Mouse (Mus musculus): ENCODE measurements around the gene Sdccag8. TPM values are rescaled to one million over a fixed set of nuclear protein-coding genes. Genes with fewer than 3 reads are reported as not detected.

Gene Sdccag8
- 6.2 TPM for polyA plus RNA-seq (2014; fragmentation: Illumina TruSeq; extraction: RNeasy Lipid Tissue Mini Kit (QIAGEN cat#74804); ENCODE audit: low read depth, low replicate concordance)

DNA sequence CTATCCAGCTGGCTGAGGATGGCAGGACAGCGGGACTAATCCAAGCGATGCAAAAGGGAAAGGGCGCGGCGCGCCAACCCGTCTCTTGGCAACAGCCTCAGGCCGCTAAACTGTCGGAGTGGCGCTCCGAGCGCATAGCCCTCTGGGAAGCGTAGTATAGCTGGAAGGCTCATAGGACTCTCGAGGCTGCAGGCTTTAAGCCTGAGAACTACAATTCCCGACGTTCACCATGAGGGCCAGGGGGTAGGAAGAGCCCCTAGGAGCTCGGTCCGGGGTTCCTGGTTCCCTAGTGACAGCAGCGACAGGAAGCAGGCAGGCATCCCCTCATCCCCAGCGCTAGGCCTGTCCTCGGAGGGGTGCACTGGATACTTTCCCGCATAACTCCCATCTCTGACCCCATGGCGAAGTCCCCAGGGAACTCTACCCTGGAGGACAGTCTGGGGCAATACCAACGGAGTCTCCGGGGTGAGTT lies at the start of gene Sdccag8:
Sdccag8 (plus strand) TSS at position 70 of the 472 bp plus-strand sequence.

DNA sequence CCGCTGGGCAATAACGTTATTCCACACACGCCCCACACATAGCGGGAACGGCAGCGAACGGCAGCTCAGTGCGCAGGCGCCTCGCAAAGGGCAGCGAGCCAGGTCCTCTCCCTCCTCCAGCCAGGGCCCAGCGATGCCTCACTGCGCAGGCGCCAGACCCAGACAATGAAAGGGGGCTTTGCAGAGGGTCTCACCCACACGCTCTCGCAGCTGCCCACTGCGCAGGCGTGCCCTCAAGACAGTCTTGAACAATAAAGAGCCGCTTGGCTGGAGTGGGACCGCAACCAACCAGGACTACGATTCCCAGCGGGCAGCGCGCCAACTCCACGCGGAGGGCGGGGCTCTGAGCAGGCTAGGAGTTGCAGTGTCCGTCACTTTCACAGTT lies 432 bp upstream of the Sdccag8 start, which contains the start of gene Cep170:
Cep170 (minus strand) TSS at position 32 of the 385 bp plus-strand sequence.

Other genes with a start within 250 kb of the Sdccag8 start
- gene Cep170, start 593 bp upstream of the Sdccag8 start, polyA plus RNA-seq (2014; fragmentation: Illumina TruSeq; extraction: RNeasy Lipid Tissue Mini Kit (QIAGEN cat#74804); ENCODE audit: low read depth, low replicate concordance), result 11.8 TPM

All from heart, adult 10 weeks (tissue).